Mouse (Mus musculus) heart, postnatal 0 days (tissue): ENCODE measurements around the gene 4833427G06Rik. TPM values are rescaled to one million over a fixed set of nuclear protein-coding genes. Genes with fewer than 3 reads are reported as not detected.
"Not testable (repeated sequence)": the region's sequence is repeated elsewhere in the genome, so short reads cannot be mapped to it uniquely, and the experiment has no call there.

Source experiments
- ATAC-seq: fragments of 200-750 bp; cut with Nextera tagmentation; 2 replicates; pipeline ENCODE4 v1.8.0; 2017; ENCODE audit warnings: low read depth, moderate number of reproducible peaks, moderate library complexity; ENCODE audit not compliant: insufficient read depth
- DNase-seq: peaks from one replicate; pipeline ENCODE4 v3.0.0-alpha.2; 2016; ENCODE audit warnings: low spot score
- H3K27ac ChIP-seq: fragments of 300-500 bp; sonication (generic); 2 replicates; pipeline ENCODE4 v1.5.1; 2014; ENCODE audit warnings: low read depth, mild to moderate bottlenecking
- H3K27me3 ChIP-seq: fragments of 300-500 bp; sonication (generic); 2 replicates; pipeline ENCODE4 v1.6.1; 2014; ENCODE audit warnings: low read length, mixed read lengths; ENCODE audit not compliant: control insufficient read depth, insufficient read depth
- H3K36me3 ChIP-seq: fragments of 300-500 bp; sonication (generic); replicated peaks from 2 replicates; pipeline ENCODE4 v1.6.1; 2014; ENCODE audit warnings: low read length, mixed read lengths; ENCODE audit not compliant: control insufficient read depth, insufficient read depth
- H3K4me1 ChIP-seq: fragments of 300-500 bp; sonication (generic); 2 replicates; pipeline ENCODE4 v1.6.1; 2014; ENCODE audit warnings: antibody characterized with exemption; ENCODE audit not compliant: control insufficient read depth, insufficient read depth
- H3K4me2 ChIP-seq: fragments of 300-500 bp; sonication (generic); 2 replicates; pipeline ENCODE4 v1.6.1; 2014; ENCODE audit warnings: low read depth, mild to moderate bottlenecking, low read length, moderate library complexity
- H3K4me3 ChIP-seq: fragments of 300-500 bp; sonication (generic); 2 replicates; pipeline ENCODE4 v1.5.1; 2014; ENCODE audit warnings: low read depth, low read length
- H3K9ac ChIP-seq: fragments of 300-500 bp; sonication (generic); replicated peaks from 2 replicates; pipeline ENCODE4 v1.6.1; 2014; ENCODE audit warnings: low read depth, low read length, mixed read lengths
- H3K9me3 ChIP-seq: fragments of 300-500 bp; sonication (generic); replicated peaks from 2 replicates; pipeline ENCODE4 v1.6.1; 2016; ENCODE audit warnings: low read length; ENCODE audit not compliant: control insufficient read depth
- CTCF ChIP-seq: IDR thresholded peaks from 2 replicates; pipeline ENCODE4 v1.5.1; 2016; ENCODE audit warnings: antibody characterized with exemption, control low read depth, low read depth
- EP300 ChIP-seq: IDR thresholded peaks from 2 replicates; pipeline ENCODE4 v1.6.1; 2016; ENCODE audit warnings: antibody characterized with exemption, low read depth
- WGBS: fragments of 180-500 bp; shearing (Covaris S2); extraction: QIAGEN DNeasy Blood & Tissue Kit; methylation state at CpG from one replicate; pipeline ENCODE4 v1.1.7; 2014; 5-methylcytosine and 5-hydroxymethylcytosine counted together
- polyA plus RNA-seq: library from polyadenylated mRNA; unstranded; fragments of >200 nt; fragmentation: Nextera tagmentation; extraction: Ambion mirVana; gene quantifications from 2 replicates; pipeline ENCODE4 v1.2.1, GENCODE M21; 2015
- total RNA-seq: library from RNA; depleted of rRNA; stranded (reverse); fragments of >200 nt; gene quantifications from 2 replicates; pipeline ENCODE4 v1.2.3, GENCODE M21; 2014; ENCODE audit warnings: low replicate concordance; rRNA removed

The 4833427G06Rik gene
- total RNA-seq (not detected in 2 replicates), polyA plus RNA-seq (0.21 TPM in 1 of 2 replicates, not detected in the other)

DNA sequence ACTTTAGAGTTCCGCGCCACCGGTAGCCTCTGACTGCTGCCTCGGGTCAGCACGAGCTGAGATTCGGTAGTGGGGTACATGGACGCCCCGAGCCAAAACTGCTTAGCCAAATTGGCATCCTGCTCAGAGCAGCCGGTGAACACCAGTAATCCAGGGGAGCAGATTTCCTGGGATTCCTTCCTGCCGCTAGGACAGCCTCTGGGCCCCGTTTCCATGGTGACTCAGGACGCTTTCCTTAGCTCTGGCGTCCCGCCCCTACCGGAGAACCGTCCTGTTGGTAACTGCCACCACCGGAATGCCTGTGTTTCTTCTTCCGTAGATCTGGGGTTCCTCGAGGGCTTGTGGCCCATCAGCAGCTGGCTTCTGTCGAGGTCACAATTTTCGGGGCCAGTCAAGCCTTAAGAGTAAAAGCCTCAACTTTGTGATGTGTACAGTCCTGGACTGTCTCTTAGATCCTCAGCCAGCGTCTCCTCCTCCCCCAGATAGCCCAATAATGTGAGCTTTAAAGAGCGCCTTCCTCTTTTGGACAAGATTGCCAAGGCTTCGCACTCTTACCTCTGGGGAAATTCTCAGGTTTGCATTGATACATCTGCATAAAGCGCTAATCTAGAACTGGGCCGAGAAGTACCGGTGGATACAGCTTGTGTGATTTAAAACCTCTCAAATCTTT lies at the start of gene 4833427G06Rik:
4833427G06Rik (minus strand) TSS at position 323 of the 670 bp plus-strand sequence.
- H3K36me3 ChIP-seq, result no peaks in the 10 kb centered on the region
- no peak within 1 kb of the TSS for H3K27ac ChIP-seq
- no peak within 1 kb of the TSS for H3K9ac ChIP-seq
- TF ChIP-seq CTCF, result peak; percentile 6; the same call in 1 of the 2 replicates
- no peak for TF ChIP-seq EP300
- peak; percentile 75; the same call in 1 of the 2 replicates for ATAC-seq
- H3K27me3 ChIP-seq, result peaks cover 22% of the 10 kb centered on the region
- H3K4me2 ChIP-seq, result peak within 1 kb of the TSS; percentile 99
- 15% methylated on average over 27 of the region's 27 CpGs for WGBS
- no peaks in the 10 kb centered on the region for H3K9me3 ChIP-seq
- 0 out of 2 replicates have a peak, but pooled peaks cover 7% of the 10 kb centered on the region for H3K4me1 ChIP-seq
- peak within 1 kb of the TSS; percentile 25; the same call in 1 of the 2 replicates for H3K4me3 ChIP-seq
- peak; percentile 53 for DNase-seq

- no peak for DNase-seq
- Histone ChIP-seq H3K27me3 (peaks cover 5% of the 10 kb centered on the region; the same call in 1 of the 2 replicates), H3K4me1 (no peaks in the 10 kb centered on the region), H3K9me3 (no peaks in the 10 kb centered on the region), H3K27ac (no peak overlapping the region), H3K4me2 (no peak overlapping the region), H3K9ac (no peak overlapping the region), H3K4me3 (no peak overlapping the region), H3K36me3 (no peaks in the 10 kb centered on the region)
- 76% methylated on average over 5 of the region's 5 CpGs for WGBS
- no peak for ATAC-seq
- TF ChIP-seq CTCF (no peak), EP300 (no peak)
Observed at GRCm38 (mm10) chr9:51147294-51147693, 45.4 kb upstream of the 4833427G06Rik start.

DNA sequence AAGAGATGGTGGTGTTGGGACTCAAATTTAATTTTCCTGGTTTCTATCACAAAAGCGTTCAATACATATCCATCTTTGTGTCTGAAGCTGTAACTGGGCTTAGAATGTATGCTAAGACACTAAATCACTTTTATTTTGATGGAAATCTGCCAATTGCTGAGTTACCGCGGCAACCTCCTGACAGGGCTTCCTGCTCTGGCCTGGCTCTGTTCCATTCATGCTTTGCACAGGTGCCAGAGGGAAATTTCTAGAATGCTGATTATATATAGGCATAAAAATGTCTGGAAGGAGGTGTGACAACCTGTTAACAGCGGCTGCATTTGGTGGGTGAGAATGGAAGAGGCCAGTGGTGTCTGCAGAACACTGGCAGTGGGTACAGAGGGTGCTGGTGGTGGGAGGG lies 44.6 kb upstream of the 4833427G06Rik start:
- 53% methylated on average over 4 of the region's 4 CpGs for WGBS
- TF ChIP-seq EP300, result no peak
- TF ChIP-seq CTCF, result no peak
- Histone ChIP-seq H3K4me3 (no peak overlapping the region), H3K9ac (no peak overlapping the region), H3K4me1 (no peaks in the 10 kb centered on the region), H3K9me3 (no peaks in the 10 kb centered on the region), H3K27ac (no peak overlapping the region), H3K27me3 (no peaks in the 10 kb centered on the region), H3K4me2 (no peak overlapping the region), H3K36me3 (no peaks in the 10 kb centered on the region)
- ATAC-seq (no peak), DNase-seq (no peak)

GRCm38 (mm10) chr9:51144218-51144617 lies 42.3 kb upstream of the 4833427G06Rik start:
- H3K4me1 ChIP-seq, result no peaks in the 10 kb centered on the region
- ATAC-seq (no peak), DNase-seq (no peak)
- no peak overlapping the region for H3K4me3 ChIP-seq
- no peaks in the 10 kb centered on the region for H3K27me3 ChIP-seq
- H3K27ac ChIP-seq, result no peak overlapping the region
- H3K4me2 ChIP-seq, result no peak overlapping the region
- no peak overlapping the region for H3K9ac ChIP-seq
- no peak for TF ChIP-seq EP300
- TF ChIP-seq CTCF, result no peak
- H3K36me3 ChIP-seq, result no peaks in the 10 kb centered on the region
- H3K9me3 ChIP-seq, result no peaks in the 10 kb centered on the region
- WGBS, result 63% methylated on average over 6 of the region's 6 CpGs

- H3K27ac ChIP-seq, result no peak overlapping the region
- no peaks in the 10 kb centered on the region for H3K9me3 ChIP-seq
- no peak for ATAC-seq
- DNase-seq, result no peak
- no peaks in the 10 kb centered on the region for H3K27me3 ChIP-seq
- no peaks in the 10 kb centered on the region for H3K36me3 ChIP-seq
- no peak overlapping the region for H3K4me2 ChIP-seq
- no peaks in the 10 kb centered on the region for H3K4me1 ChIP-seq
- TF ChIP-seq EP300 (no peak), CTCF (no peak)
- no peak overlapping the region for H3K9ac ChIP-seq
- WGBS, result 75% methylated on average over 1 of the region's 1 CpGs
- no peak overlapping the region for H3K4me3 ChIP-seq
Observed at GRCm38 (mm10) chr9:51143437-51143836, 41.6 kb upstream of the 4833427G06Rik start.

GRCm38 (mm10) chr9:51140711-51141110 lies 38.8 kb upstream of the 4833427G06Rik start:
- ATAC-seq (no peak), DNase-seq (no peak)
- no peaks in the 10 kb centered on the region for H3K9me3 ChIP-seq
- no peak overlapping the region for H3K9ac ChIP-seq
- H3K27ac ChIP-seq, result no peak overlapping the region
- H3K27me3 ChIP-seq, result no peaks in the 10 kb centered on the region
- H3K4me2 ChIP-seq, result no peak overlapping the region
- no peaks in the 10 kb centered on the region for H3K4me1 ChIP-seq
- no peak overlapping the region for H3K4me3 ChIP-seq
- H3K36me3 ChIP-seq, result no peaks in the 10 kb centered on the region
- TF ChIP-seq EP300, result no peak
- TF ChIP-seq CTCF, result no peak
- 68% methylated on average over 3 of the region's 3 CpGs for WGBS

DNA sequence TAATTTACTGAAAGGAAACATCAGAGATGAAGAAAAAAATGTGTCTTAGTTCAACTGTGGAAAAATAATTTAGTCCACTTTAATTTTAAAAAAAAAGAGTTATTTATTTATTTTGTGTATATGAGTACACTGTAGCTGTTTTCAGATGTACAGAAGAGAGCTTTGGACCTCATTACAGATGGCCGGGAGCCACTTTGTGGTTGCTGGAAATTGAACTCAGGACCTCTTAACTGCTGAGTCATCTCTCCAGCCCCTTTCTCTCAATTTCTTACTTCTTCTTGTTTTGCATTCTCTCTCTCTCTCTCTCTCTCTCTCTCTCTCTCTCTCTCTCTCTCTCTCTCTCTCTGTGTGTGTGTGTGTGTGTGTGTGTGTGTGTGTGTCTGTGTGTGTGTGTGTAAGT lies 37.5 kb upstream of the 4833427G06Rik start:
- not testable (repeated sequence) for H3K27me3 ChIP-seq

More for the DNA sequence above, 37.5 kb upstream of the 4833427G06Rik start:
- 76% methylated on average over 1 of the region's 1 CpGs for WGBS
- not testable (repeated sequence) for H3K36me3 ChIP-seq, H3K4me3 ChIP-seq, H3K4me1 ChIP-seq, H3K4me2 ChIP-seq, H3K9ac ChIP-seq, H3K9me3 ChIP-seq, H3K27ac ChIP-seq, DNase-seq, ATAC-seq
